Mouse (Mus musculus) limb, embryonic 15.5 days (tissue): Measurements from ENCODE around the gene Dynll2. TPM values are rescaled to one million over a fixed set of nuclear protein-coding genes. Genes with fewer than 3 reads are reported as not detected.

Experiments used
- ATAC-seq: fragments of 200-750 bp; cut with Nextera tagmentation; 2 replicates; pipeline ENCODE4 v1.8.0; 2017; ENCODE audit warnings: low read depth, moderate TSS enrichment; ENCODE audit not compliant: insufficient number of reproducible peaks, low FRiP score, low TSS enrichment
- H3K27ac ChIP-seq: fragments of 300-500 bp; sonication (generic); 2 replicates; pipeline ENCODE4 v1.5.1; 2015; ENCODE audit warnings: moderate library complexity, mild to moderate bottlenecking, inconsistent platforms
- H3K27me3 ChIP-seq: fragments of 300-500 bp; sonication (generic); 2 replicates; pipeline ENCODE4 v1.6.1; 2015; ENCODE audit warnings: inconsistent platforms
- H3K36me3 ChIP-seq: fragments of 300-500 bp; sonication (generic); 2 replicates; pipeline ENCODE4 v1.6.1; 2015; ENCODE audit warnings: inconsistent platforms
- H3K4me1 ChIP-seq: fragments of 300-500 bp; sonication (generic); 2 replicates; pipeline ENCODE4 v1.6.1; 2015; ENCODE audit warnings: inconsistent platforms
- H3K4me2 ChIP-seq: fragments of 300-500 bp; sonication (generic); 2 replicates; pipeline ENCODE4 v1.6.1; 2015; ENCODE audit warnings: mild to moderate bottlenecking, inconsistent platforms
- H3K4me3 ChIP-seq: fragments of 300-500 bp; sonication (generic); 2 replicates; pipeline ENCODE4 v1.5.1; 2015; ENCODE audit warnings: mild to moderate bottlenecking, inconsistent platforms
- H3K9ac ChIP-seq: fragments of 300-500 bp; sonication (generic); 2 replicates; pipeline ENCODE4 v1.6.1; 2015; ENCODE audit warnings: inconsistent platforms
- H3K9me3 ChIP-seq: fragments of 300-500 bp; sonication (generic); 2 replicates; pipeline ENCODE4 v1.6.1; 2016; ENCODE audit warnings: inconsistent platforms
- WGBS: fragments of 180-500 bp; shearing (Covaris S2); methylation state at CpG from one replicate; pipeline ENCODE4 v1.1.7; 2015; 5-methylcytosine and 5-hydroxymethylcytosine counted together
- polyA plus RNA-seq: library from polyadenylated mRNA; unstranded; fragments of >200 nt; fragmentation: Nextera tagmentation; extraction: Ambion mirVana; gene quantifications from 2 replicates; pipeline ENCODE4 v1.2.1, GENCODE M21; 2015

Dynll2 gene
- polyA plus RNA-seq = 14.8 and 17.0 TPM in 2 replicates

- WGBS = under 1% methylated on average over 101 of the region's 107 CpGs
- Histone ChIP-seq H3K4me1 (peaks cover 25% of the 10 kb centered on the region), H3K4me2 (peak within 1 kb of the TSS; percentile 70), H3K36me3 (peaks cover 16% of the 10 kb centered on the region), H3K27me3 (no peaks in the 10 kb centered on the region), H3K9ac (peak within 1 kb of the TSS; percentile 82), H3K9me3 (no peaks in the 10 kb centered on the region), H3K4me3 (peak within 1 kb of the TSS; percentile 98), H3K27ac (peak within 1 kb of the TSS; percentile 93)
- peak; percentile 91 for ATAC-seq
Measured at GRCm38 (mm10) chr11:87986831-87987793, at the start of gene Dynll2. Gene Dynll2, minus strand, starts transcription at chr11:87987533.

- 75% methylated on average over 10 of the region's 10 CpGs for WGBS
Measured at GRCm38 (mm10) chr11:88036761-88037251, 49.5 kb upstream of the Dynll2 start.

GRCm38 (mm10) chr11:88035970-88036369 is 48.6 kb upstream of the Dynll2 start:
- Histone ChIP-seq H3K4me1 (no peaks in the 10 kb centered on the region), H3K27ac (no peak overlapping the region), H3K4me2 (no peak overlapping the region), H3K36me3 (0 out of 2 replicates have a peak, but pooled peaks cover 2% of the 10 kb centered on the region), H3K4me3 (no peak overlapping the region), H3K9ac (no peak overlapping the region), H3K9me3 (no peaks in the 10 kb centered on the region), H3K27me3 (no peaks in the 10 kb centered on the region)
- ATAC-seq = no peak
- 63% methylated on average over 7 of the region's 7 CpGs for WGBS

More at GRCm38 (mm10) chr11:88036761-88037251, 49.5 kb upstream of the Dynll2 start:
- Histone ChIP-seq H3K9ac (no peak overlapping the region), H3K9me3 (no peaks in the 10 kb centered on the region), H3K4me1 (no peaks in the 10 kb centered on the region), H3K36me3 (0 out of 2 replicates have a peak, but pooled peaks cover 1% of the 10 kb centered on the region), H3K27me3 (no peaks in the 10 kb centered on the region), H3K4me2 (no peak overlapping the region), H3K4me3 (no peak overlapping the region), H3K27ac (no peak overlapping the region)
- no peak for ATAC-seq

DNA sequence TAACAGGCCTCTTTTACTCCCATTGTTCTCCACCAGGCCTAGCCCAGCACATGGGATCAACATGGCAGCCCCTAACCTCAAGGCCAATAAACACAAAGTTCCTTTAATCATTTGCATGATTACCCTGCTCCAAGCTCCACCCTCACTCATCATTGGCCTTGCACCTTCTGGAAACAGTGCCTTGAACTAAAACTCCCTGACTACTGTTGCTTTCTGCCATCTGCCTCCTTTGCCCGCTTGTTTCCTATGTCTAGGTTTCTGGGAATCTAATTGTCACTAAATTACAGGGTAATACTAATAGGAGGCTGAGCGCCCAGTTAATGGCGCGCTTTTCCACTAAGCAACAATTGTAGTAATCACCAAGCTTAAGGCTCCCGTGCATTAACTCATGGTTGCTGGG is 44.4 kb upstream of the Dynll2 start:
- H3K4me2 ChIP-seq = no peak overlapping the region
- no peaks in the 10 kb centered on the region for H3K4me1 ChIP-seq
- no peak overlapping the region for H3K27ac ChIP-seq
- H3K4me3 ChIP-seq = no peak overlapping the region
- ATAC-seq = no peak
- 79% methylated on average over 5 of the region's 5 CpGs for WGBS
- no peaks in the 10 kb centered on the region for H3K27me3 ChIP-seq
- no peaks in the 10 kb centered on the region for H3K9me3 ChIP-seq
- H3K9ac ChIP-seq = no peak overlapping the region
- 0 out of 2 replicates have a peak, but pooled peaks cover 2% of the 10 kb centered on the region for H3K36me3 ChIP-seq

GRCm38 (mm10) chr11:88030836-88031235 is 43.5 kb upstream of the Dynll2 start:
- H3K36me3 ChIP-seq = 0 out of 2 replicates have a peak, but pooled peaks cover 2% of the 10 kb centered on the region
- no peak for ATAC-seq
- no peak overlapping the region for H3K27ac ChIP-seq
- H3K9ac ChIP-seq = no peak overlapping the region
- H3K4me3 ChIP-seq = no peak overlapping the region
- H3K9me3 ChIP-seq = no peaks in the 10 kb centered on the region
- H3K4me2 ChIP-seq = no peak overlapping the region
- 79% methylated on average over 2 of the region's 2 CpGs for WGBS
- no peaks in the 10 kb centered on the region for H3K27me3 ChIP-seq
- H3K4me1 ChIP-seq = no peaks in the 10 kb centered on the region

DNA sequence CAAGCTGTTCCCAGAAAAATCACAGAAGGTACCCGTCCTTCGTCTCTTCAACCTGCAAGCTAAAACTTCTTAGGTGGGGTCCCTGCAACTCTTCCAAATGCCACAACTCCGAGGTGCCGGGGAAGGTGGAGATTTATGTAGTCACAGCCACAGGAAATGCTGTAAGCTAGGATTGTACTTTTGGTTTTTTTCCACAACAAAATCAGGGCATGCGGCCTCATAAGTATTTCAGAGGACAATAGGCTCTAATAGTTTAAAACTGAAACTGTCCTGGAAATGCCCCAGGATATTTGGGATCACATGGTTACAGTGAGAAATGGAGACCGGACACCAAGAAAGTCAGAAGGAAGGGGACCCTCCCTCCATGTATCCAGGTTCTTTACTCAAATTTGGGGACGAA is 42.9 kb upstream of the Dynll2 start:
- 78% methylated on average over 7 of the region's 7 CpGs for WGBS
- Histone ChIP-seq H3K4me3 (no peak overlapping the region), H3K4me1 (no peaks in the 10 kb centered on the region), H3K9me3 (no peaks in the 10 kb centered on the region), H3K27me3 (no peaks in the 10 kb centered on the region), H3K9ac (no peak overlapping the region), H3K27ac (no peak overlapping the region), H3K4me2 (no peak overlapping the region), H3K36me3 (0 out of 2 replicates have a peak, but pooled peaks cover 2% of the 10 kb centered on the region)
- no peak for ATAC-seq

DNA sequence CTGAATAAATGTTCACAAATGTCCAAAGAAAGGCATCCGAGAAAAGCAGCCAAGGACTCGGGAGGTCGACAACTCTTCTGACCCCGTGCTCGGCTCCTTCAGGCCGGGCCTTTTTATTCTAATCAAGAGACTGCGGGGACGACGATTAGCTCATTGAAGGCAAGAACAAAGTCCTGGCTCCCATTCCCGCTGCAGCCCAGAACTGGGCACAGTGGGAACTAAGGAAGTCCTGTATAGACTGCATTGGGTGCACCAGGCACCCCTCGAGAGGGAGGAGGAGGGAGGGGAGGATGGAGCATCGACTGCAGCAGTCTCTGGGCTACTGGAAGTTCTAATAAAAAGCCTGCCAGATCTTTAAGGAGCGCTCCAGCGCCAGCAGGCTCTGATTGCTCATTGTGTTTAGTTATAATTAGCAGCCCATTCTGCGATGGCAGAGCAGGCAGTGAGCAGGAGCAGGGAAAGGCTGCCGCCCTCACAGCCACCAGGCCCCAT is 40.9 kb upstream of the Dynll2 start:
- H3K4me3 ChIP-seq = no peak overlapping the region
- no peaks in the 10 kb centered on the region for H3K9me3 ChIP-seq
- no peak overlapping the region for H3K4me2 ChIP-seq
- H3K9ac ChIP-seq = no peak overlapping the region
- WGBS = 27% methylated on average over 16 of the region's 16 CpGs
- H3K27me3 ChIP-seq = no peaks in the 10 kb centered on the region
- H3K4me1 ChIP-seq = no peaks in the 10 kb centered on the region
- no peak overlapping the region for H3K27ac ChIP-seq
- H3K36me3 ChIP-seq = 0 out of 2 replicates have a peak, but pooled peaks cover 2% of the 10 kb centered on the region
- no peak for ATAC-seq

GRCm38 (mm10) chr11:88027391-88028035 is 40.2 kb upstream of the Dynll2 start:
- H3K4me1 ChIP-seq = no peaks in the 10 kb centered on the region
- H3K4me3 ChIP-seq = no peak overlapping the region
- H3K4me2 ChIP-seq = no peak overlapping the region
- no peaks in the 10 kb centered on the region for H3K9me3 ChIP-seq
- 74% methylated on average over 9 of the region's 9 CpGs for WGBS
- 0 out of 2 replicates have a peak, but pooled peaks cover 2% of the 10 kb centered on the region for H3K36me3 ChIP-seq
- H3K9ac ChIP-seq = no peak overlapping the region
- no peak overlapping the region for H3K27ac ChIP-seq
- no peak for ATAC-seq
- no peaks in the 10 kb centered on the region for H3K27me3 ChIP-seq

GRCm38 (mm10) chr11:88023933-88024332 is 36.6 kb upstream of the Dynll2 start:
- no peak for ATAC-seq
- H3K27ac ChIP-seq = no peak overlapping the region
- H3K4me2 ChIP-seq = no peak overlapping the region
- no peak overlapping the region for H3K9ac ChIP-seq
- no peak overlapping the region for H3K4me3 ChIP-seq
- no peaks in the 10 kb centered on the region for H3K4me1 ChIP-seq
- H3K9me3 ChIP-seq = no peaks in the 10 kb centered on the region
- H3K27me3 ChIP-seq = no peaks in the 10 kb centered on the region
- WGBS = 50% methylated on average over 2 of the region's 2 CpGs
- no peaks in the 10 kb centered on the region for H3K36me3 ChIP-seq

- Histone ChIP-seq H3K27me3 (no peaks in the 10 kb centered on the region), H3K4me1 (no peaks in the 10 kb centered on the region), H3K4me3 (no peak overlapping the region), H3K9me3 (no peaks in the 10 kb centered on the region), H3K4me2 (no peak overlapping the region), H3K27ac (no peak overlapping the region), H3K36me3 (no peaks in the 10 kb centered on the region), H3K9ac (no peak overlapping the region)
- no peak for ATAC-seq
- 72% methylated on average over 6 of the region's 6 CpGs for WGBS
Measured at GRCm38 (mm10) chr11:88015795-88016194, 28.5 kb upstream of the Dynll2 start.

- Histone ChIP-seq H3K27me3 (no peaks in the 10 kb centered on the region), H3K4me1 (peaks cover under 1% of the 10 kb centered on the region), H3K9ac (no peak overlapping the region), H3K4me3 (no peak overlapping the region), H3K36me3 (no peaks in the 10 kb centered on the region), H3K9me3 (no peaks in the 10 kb centered on the region), H3K27ac (no peak overlapping the region), H3K4me2 (no peak overlapping the region)
- WGBS = 89% methylated on average over 11 of the region's 11 CpGs
- no peak for ATAC-seq
Measured at GRCm38 (mm10) chr11:88015161-88015560, 27.8 kb upstream of the Dynll2 start.
